Mouse (Mus musculus) kidney, postnatal 0 days (tissue): ENCODE measurements around the gene Grk4. TPM values are rescaled to one million over a fixed set of nuclear protein-coding genes. Genes with fewer than 3 reads are reported as not detected.
A peak's percentile ranks its signal among the peaks of the same experiment; 100 is the strongest.

Experiments used
- ATAC-seq: fragments of 200-750 bp; cut with Nextera tagmentation; replicated peaks from 2 replicates; pipeline ENCODE4 v1.8.0; 2017; ENCODE audit warnings: low read depth, moderate number of reproducible peaks, moderate TSS enrichment, moderate library complexity; ENCODE audit not compliant: low FRiP score
- DNase-seq: peaks from one replicate; pipeline ENCODE4 v3.0.0-alpha.2; 2016; ENCODE audit warnings: low spot score
- H3K27ac ChIP-seq: fragments of 300-500 bp; sonication (generic); 2 replicates; pipeline ENCODE4 v1.5.1; 2014; ENCODE audit warnings: mild to moderate bottlenecking
- H3K27me3 ChIP-seq: fragments of 300-500 bp; sonication (generic); 2 replicates; pipeline ENCODE4 v1.6.1; 2014; ENCODE audit warnings: low read length, mixed read lengths; ENCODE audit not compliant: insufficient read depth
- H3K36me3 ChIP-seq: fragments of 300-500 bp; sonication (generic); 2 replicates; pipeline ENCODE4 v1.6.1; 2014; ENCODE audit warnings: low read length, mixed read lengths; ENCODE audit not compliant: insufficient read depth
- H3K4me1 ChIP-seq: fragments of 300-500 bp; sonication (generic); replicated peaks from 2 replicates; pipeline ENCODE4 v1.6.1; 2014; ENCODE audit warnings: antibody characterized with exemption, low read length, mixed read lengths; ENCODE audit not compliant: insufficient read depth
- H3K4me2 ChIP-seq: fragments of 300-500 bp; sonication (generic); 2 replicates; pipeline ENCODE4 v1.6.1; 2014; ENCODE audit warnings: mild to moderate bottlenecking, low read length, moderate library complexity, mixed read lengths
- H3K4me3 ChIP-seq: fragments of 300-500 bp; sonication (generic); replicated peaks from 2 replicates; pipeline ENCODE4 v1.5.1; 2014; ENCODE audit warnings: low read depth, low read length
- H3K9ac ChIP-seq: fragments of 300-500 bp; sonication (generic); 2 replicates; pipeline ENCODE4 v1.6.1; 2014; ENCODE audit warnings: low read depth, low read length
- H3K9me3 ChIP-seq: fragments of 300-500 bp; sonication (generic); replicated peaks from 2 replicates; pipeline ENCODE4 v1.6.1; 2016; ENCODE audit warnings: low read length, inconsistent platforms, mixed read lengths
- CTCF ChIP-seq: IDR thresholded peaks from 2 replicates; pipeline ENCODE4 v1.5.1; 2016; ENCODE audit warnings: antibody characterized with exemption, low read depth, mild to moderate bottlenecking, moderate library complexity
- WGBS: fragments of 180-500 bp; shearing (Covaris S2); extraction: QIAGEN DNeasy Blood & Tissue Kit; methylation state at CpG from one replicate; pipeline ENCODE4 v1.1.7; 2014; 5-methylcytosine and 5-hydroxymethylcytosine counted together
- polyA plus RNA-seq: library from polyadenylated mRNA; unstranded; fragments of >200 nt; fragmentation: Nextera tagmentation; extraction: Ambion mirVana; gene quantifications from 2 replicates; pipeline ENCODE4 v1.2.1, GENCODE M21; 2015

Grk4 gene
- polyA plus RNA-seq, 1 experiment from 2014 or later = 3.6 TPM

GRCm38 (mm10) chr5:34636481-34637287, 23.5 kb upstream of the Grk4 start, which contains the start of gene Mfsd10:
Gene Mfsd10, minus strand, starts transcription at chr5:34637212.
- peak; percentile 87 for ATAC-seq
- Histone ChIP-seq H3K36me3 (peaks cover 52% of the 10 kb centered on the region), H3K4me2 (peak within 1 kb of the TSS; percentile 75), H3K27ac (peak within 1 kb of the TSS; percentile 83), H3K9ac (peak within 1 kb of the TSS; percentile 62), H3K27me3 (no peaks in the 10 kb centered on the region), H3K4me3 (peak within 1 kb of the TSS; percentile 50), H3K4me1 (peaks cover 14% of the 10 kb centered on the region; the same call in 1 of the 2 replicates), H3K9me3 (no peaks in the 10 kb centered on the region)
- peak; percentile 55; the same call in 1 of the 2 replicates for TF ChIP-seq CTCF
- WGBS = under 1% methylated on average over 48 of the region's 48 CpGs
- DNase-seq = peak; percentile 91

- 85% methylated on average over 7 of the region's 7 CpGs for WGBS
- peaks cover 14% of the 10 kb centered on the region; the same call in 1 of the 2 replicates for H3K4me1 ChIP-seq
- DNase-seq (no peak), ATAC-seq (no peak)
- peaks cover 49% of the 10 kb centered on the region for H3K36me3 ChIP-seq
- peak overlapping the region; percentile 50; the same call in 1 of the 2 replicates for H3K4me3 ChIP-seq
- H3K4me2 ChIP-seq = peak overlapping the region; percentile 75; the same call in 1 of the 2 replicates
- H3K9me3 ChIP-seq = no peaks in the 10 kb centered on the region
- TF ChIP-seq CTCF = no peak
- H3K27me3 ChIP-seq = no peaks in the 10 kb centered on the region
- H3K9ac ChIP-seq = 0 out of 2 replicates have a peak overlapping the region, but pooled peaks have one; percentile 62
- no peak overlapping the region for H3K27ac ChIP-seq
These were observed 22.5 kb upstream of the Grk4 start for GRCm38 (mm10) chr5:34637591-34638156.

- H3K36me3 ChIP-seq = peaks cover 68% of the 10 kb centered on the region
- no peaks in the 10 kb centered on the region for H3K9me3 ChIP-seq
- H3K4me1 ChIP-seq = 0 out of 2 replicates have a peak, but pooled peaks cover 4% of the 10 kb centered on the region
- no peaks in the 10 kb centered on the region for H3K27me3 ChIP-seq
- DNase-seq (no peak), ATAC-seq (no peak)
- no peak overlapping the region for H3K4me3 ChIP-seq
- no peak overlapping the region for H3K4me2 ChIP-seq
- H3K27ac ChIP-seq = no peak overlapping the region
- 82% methylated on average over 3 of the region's 3 CpGs for WGBS
- H3K9ac ChIP-seq = no peak overlapping the region
- TF ChIP-seq CTCF = no peak
These were observed 18.2 kb upstream of the Grk4 start for GRCm38 (mm10) chr5:34641991-34642390.

- TF ChIP-seq CTCF = peak; percentile 73
- no peak overlapping the region for H3K4me2 ChIP-seq
- no peak overlapping the region for H3K4me3 ChIP-seq
- no peak overlapping the region for H3K27ac ChIP-seq
- H3K36me3 ChIP-seq = peaks cover 76% of the 10 kb centered on the region
- DNase-seq (peak; percentile 68), ATAC-seq (peak; percentile 61; the same call in 1 of the 2 replicates)
- no peaks in the 10 kb centered on the region for H3K4me1 ChIP-seq
- H3K27me3 ChIP-seq = no peaks in the 10 kb centered on the region
- no peak overlapping the region for H3K9ac ChIP-seq
- no peaks in the 10 kb centered on the region for H3K9me3 ChIP-seq
- 74% methylated on average over 5 of the region's 5 CpGs for WGBS
These were observed 17.2 kb upstream of the Grk4 start for GRCm38 (mm10) chr5:34642932-34643331.

GRCm38 (mm10) chr5:34647581-34647980, 12.6 kb upstream of the Grk4 start:
- H3K27me3 ChIP-seq = no peaks in the 10 kb centered on the region
- no peaks in the 10 kb centered on the region for H3K9me3 ChIP-seq
- 64% methylated on average over 4 of the region's 4 CpGs for WGBS
- no peak overlapping the region for H3K9ac ChIP-seq
- H3K4me3 ChIP-seq = no peak overlapping the region
- peaks cover 82% of the 10 kb centered on the region for H3K36me3 ChIP-seq
- H3K27ac ChIP-seq = no peak overlapping the region
- DNase-seq (peak; percentile 66), ATAC-seq (no peak; the same call in 1 of the 2 replicates)
- peak; percentile 74 for TF ChIP-seq CTCF
- H3K4me1 ChIP-seq = no peaks in the 10 kb centered on the region
- no peak overlapping the region for H3K4me2 ChIP-seq

GRCm38 (mm10) chr5:34652961-34653360, 7.2 kb upstream of the Grk4 start:
- no peak for DNase-seq
- H3K4me3 ChIP-seq = no peak overlapping the region
- 92% methylated on average over 5 of the region's 5 CpGs for WGBS
- no peak for TF ChIP-seq CTCF
- H3K4me1 ChIP-seq = no peaks in the 10 kb centered on the region
- no peak overlapping the region for H3K4me2 ChIP-seq
- ATAC-seq = no peak
- H3K36me3 ChIP-seq = peaks cover 76% of the 10 kb centered on the region
- no peaks in the 10 kb centered on the region for H3K9me3 ChIP-seq
- H3K27ac ChIP-seq = no peak overlapping the region
- H3K9ac ChIP-seq = no peak overlapping the region
- no peaks in the 10 kb centered on the region for H3K27me3 ChIP-seq
